Mouse (Mus musculus) pancreas, adult 10 weeks (tissue): ENCODE measurements around the gene Fam234b. TPM values are rescaled to one million over a fixed set of nuclear protein-coding genes. Genes with fewer than 3 reads are reported as not detected.

ENCODE experiments used
- polyA plus RNA-seq: library from polyadenylated mRNA; stranded (reverse); fragments of 350-450 nt; fragmentation: Illumina TruSeq; extraction: RNeasy Lipid Tissue Mini Kit (QIAGEN cat#74804); gene quantifications from one replicate; pipeline ENCODE4 v1.2.3, GENCODE M21; 2015; ENCODE audit warnings: low read depth, low replicate concordance; ENCODE audit not compliant: insufficient read depth

Gene Fam234b
- 9.6 TPM for polyA plus RNA-seq

DNA sequence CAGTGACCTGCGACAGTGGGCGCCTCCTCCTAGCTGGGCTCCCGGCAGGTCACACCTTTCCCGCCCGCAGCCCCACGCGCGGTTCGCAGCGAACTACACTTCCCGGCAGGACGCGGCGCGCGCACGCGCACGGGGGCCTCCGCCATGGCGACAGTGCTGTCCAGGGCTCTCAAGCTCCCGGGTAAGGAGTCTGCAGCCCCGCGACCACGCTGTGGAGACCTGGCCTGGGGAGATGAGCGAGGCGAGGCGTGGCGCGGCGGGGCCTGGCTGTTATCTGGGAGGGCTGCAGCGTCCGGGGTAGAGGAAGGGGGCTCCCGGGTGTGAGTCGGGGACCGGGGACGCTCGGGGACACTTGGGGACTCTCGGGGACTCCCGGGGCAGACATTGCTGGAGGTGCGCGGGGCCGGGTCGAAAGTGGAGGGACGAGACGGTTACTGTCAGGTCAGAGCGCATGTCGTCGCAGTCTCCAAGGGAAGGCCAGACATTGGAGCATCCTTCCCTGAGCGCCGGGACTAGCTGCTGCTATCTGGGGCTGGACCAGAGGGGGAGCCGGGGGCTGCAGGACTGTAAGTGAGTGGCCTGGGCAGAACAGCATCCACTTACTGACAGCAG lies at the start of gene Fam234b, which contains the start of gene Hebp1:
Gene Fam234b, plus strand, starts transcription at position 57 of the 612 bp plus-strand sequence.
Gene Hebp1, minus strand, starts transcription at position 102 of the 612 bp plus-strand sequence.

DNA sequence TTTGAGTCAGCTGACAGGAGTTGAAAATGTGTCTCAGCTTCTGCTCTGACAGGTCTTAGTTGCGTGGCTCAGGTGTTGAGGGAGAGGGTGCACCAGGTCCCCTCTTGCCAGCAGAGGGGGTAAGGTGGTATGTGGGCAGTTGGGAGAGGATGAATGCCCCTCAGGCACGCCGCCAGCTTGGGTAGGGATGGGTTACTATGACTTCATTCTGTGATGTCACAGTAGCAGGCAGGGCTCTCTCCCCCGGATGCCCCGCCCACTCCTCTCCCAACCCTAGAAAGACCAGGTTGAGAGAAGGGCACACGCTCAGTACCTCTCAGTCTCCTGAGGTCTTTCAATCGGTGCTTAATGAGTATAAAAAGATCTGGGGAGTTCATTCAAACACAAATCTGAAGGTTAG lies 56.4 kb downstream of the Fam234b start, which contains the start of gene Gsg1:
Gene Gsg1, minus strand, starts transcription at position 199 of the 400 bp plus-strand sequence.

Other genes starting within 250 kb of the Fam234b start
- 2.0 TPM for gene Apold1, start 216.3 kb upstream of the Fam234b start, polyA plus RNA-seq
- 11.9 TPM for gene Ddx47, start 186.4 kb upstream of the Fam234b start, polyA plus RNA-seq
- 2.6 TPM for gene Gprc5a, start 132.3 kb upstream of the Fam234b start, polyA plus RNA-seq
- gene Gprc5d, start 79.7 kb upstream of the Fam234b start, polyA plus RNA-seq = not detected
- 6.5 TPM for gene Hebp1, start within 50 bp of the Fam234b start, polyA plus RNA-seq
- not detected for gene Gsg1, start 56.4 kb downstream of the Fam234b start, polyA plus RNA-seq
- gene Pbp2, start 112.4 kb downstream of the Fam234b start, polyA plus RNA-seq = not detected
- gene Emp1, start 164.6 kb downstream of the Fam234b start, polyA plus RNA-seq = 29.5 TPM